ENCODE assay signal across 14 mouse cellular contexts in the genomic region with DNA sequence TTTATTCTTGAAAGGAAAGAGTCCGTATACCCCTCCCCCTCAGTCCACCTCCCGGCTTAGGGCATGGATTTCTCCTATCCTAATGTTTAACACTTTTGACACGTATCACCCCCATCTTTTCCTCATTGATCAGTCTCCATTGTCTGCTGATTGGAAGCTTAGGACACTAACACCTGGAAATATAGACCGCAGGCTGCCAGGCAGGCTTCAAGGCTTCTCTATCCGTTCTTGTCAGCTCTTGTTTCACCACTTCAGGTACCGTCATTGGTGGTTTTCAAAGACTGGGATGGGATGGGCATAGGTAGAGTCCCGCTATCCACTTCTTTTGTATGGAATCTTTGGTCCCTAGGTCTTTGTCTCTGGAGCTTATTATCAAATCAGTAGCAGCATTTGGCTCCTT. TPM values are rescaled to one million over a fixed set of nuclear protein-coding genes. Genes with fewer than 3 reads are reported as not detected.
A peak's percentile ranks its signal among the peaks of the same experiment; 100 is the strongest.
DNase-seq lines count a peak whose midpoint lies in the region; ATAC-seq lines count a peak whose summit lies in the region.
"Had no signal": no experiment of that assay in that cellular context is flagged by ENCODE, and none has a peak within 500 bp of the region (broad histone marks: within the 10 kb centered on the region; RNA-seq: fewer than 3 reads in every experiment).

No protein-coding gene starts in this region.

- no peak for DNase-seq in kidney, postnatal 36 days
- no peak for DNase-seq in ovary, postnatal 36 days (ENCODE audit: low spot score)
- no peak for DNase-seq in adrenal gland, adult 8-10 months
- DNase-seq: adrenal gland, postnatal 14 days; B cell, adult 2 months; cerebellum, postnatal 14 days; gastrocnemius, postnatal 14 days; right cerebral cortex, postnatal 4 days; thymus, postnatal 36 days had no signal

- no peaks in the 10 kb centered on the region for H3K27me3 ChIP-seq in kidney, embryonic 15.5 days
- H3K27me3 ChIP-seq in hindbrain, embryonic 15.5 days: peaks cover 60% of the 10 kb centered on the region
- H3K27me3 ChIP-seq in neural tube, embryonic 14.5 days (ENCODE audit: control insufficient read depth, insufficient read depth, low read length): no peaks in the 10 kb centered on the region

- H3K4me3 ChIP-seq in kidney, embryonic 15.5 days (replicated peaks): peak overlapping the region; percentile 80
- peak overlapping the region; percentile 17 for H3K4me3 ChIP-seq in brown adipose tissue, adult 24 weeks (ENCODE audit: insufficient read depth, low read depth, low read length)
- H3K4me3 ChIP-seq in hindbrain, embryonic 15.5 days: peak overlapping the region; percentile 43
- H3K4me3 ChIP-seq in neural tube, embryonic 14.5 days (ENCODE audit: low read depth, low read length): peak overlapping the region; percentile 95

- H3K4me1 ChIP-seq in kidney, embryonic 15.5 days: peaks cover 99% of the 10 kb centered on the region
- H3K4me1 ChIP-seq in brown adipose tissue, adult 24 weeks (ENCODE audit: control insufficient read depth, insufficient read depth, insufficient read length, low read length): peaks cover 9% of the 10 kb centered on the region
- H3K4me1 ChIP-seq in hindbrain, embryonic 15.5 days (replicated peaks): no peaks in the 10 kb centered on the region
- H3K4me1 ChIP-seq in neural tube, embryonic 14.5 days (ENCODE audit: control insufficient read depth, insufficient read depth, low read length): peaks cover 76% of the 10 kb centered on the region

- peak overlapping the region; percentile 100 for H3K27ac ChIP-seq in kidney, embryonic 15.5 days
- H3K27ac ChIP-seq in brown adipose tissue, adult 24 weeks (replicated peaks; ENCODE audit: low read depth, low read length): no peak overlapping the region
- H3K27ac ChIP-seq in hindbrain, embryonic 15.5 days (replicated peaks): peak overlapping the region; percentile 96
- peak overlapping the region; percentile 100 for H3K27ac ChIP-seq in neural tube, embryonic 14.5 days (ENCODE audit: low read depth, low read length)

- WGBS in kidney, embryonic 15.5 days: 32% methylated on average over 7 of the region's 7 CpGs
- WGBS in hindbrain, embryonic 15.5 days: 5% methylated on average over 7 of the region's 7 CpGs
- 9% methylated on average over 7 of the region's 7 CpGs for WGBS in neural tube, embryonic 14.5 days

- peaks cover 23% of the 10 kb centered on the region for H3K36me3 ChIP-seq in kidney, embryonic 15.5 days
- no peaks in the 10 kb centered on the region for H3K36me3 ChIP-seq in hindbrain, embryonic 15.5 days
- no peaks in the 10 kb centered on the region; the same call in 1 of the 2 replicates for H3K36me3 ChIP-seq in neural tube, embryonic 14.5 days (ENCODE audit: control insufficient read depth, insufficient read depth, low read length)

- H3K9me3 ChIP-seq in kidney, embryonic 15.5 days (replicated peaks): no peaks in the 10 kb centered on the region
- H3K9me3 ChIP-seq in hindbrain, embryonic 15.5 days: no peaks in the 10 kb centered on the region
- no peaks in the 10 kb centered on the region for H3K9me3 ChIP-seq in neural tube, embryonic 14.5 days (ENCODE audit: control insufficient read depth, low read length)

- peak overlapping the region; percentile 55 for H3K9ac ChIP-seq in kidney, embryonic 15.5 days
- peak overlapping the region; percentile 65 for H3K9ac ChIP-seq in hindbrain, embryonic 15.5 days
- peak overlapping the region; percentile 100 for H3K9ac ChIP-seq in neural tube, embryonic 14.5 days (replicated peaks; ENCODE audit: low read depth, low read length)

- H3K4me2 ChIP-seq in kidney, embryonic 15.5 days: peak overlapping the region; percentile 90
- peak overlapping the region; percentile 59 for H3K4me2 ChIP-seq in hindbrain, embryonic 15.5 days
- H3K4me2 ChIP-seq in neural tube, embryonic 14.5 days (ENCODE audit: low read depth, low read length): peak overlapping the region; percentile 100

- no peak for ATAC-seq in kidney, embryonic 15.5 days (replicated peaks; ENCODE audit: low FRiP score)
- no peak for ATAC-seq in hindbrain, embryonic 15.5 days (ENCODE audit: low FRiP score, low read depth)
- ATAC-seq in neural tube, embryonic 14.5 days (ENCODE audit: low read depth): no peak

RNA-seq across cellular contexts. Expression of a gene that starts 4.0 kb away (rescaled TPM):
- 4.4 and 4.5 TPM in 2 replicates for polyA plus RNA-seq in kidney, embryonic 15.5 days (2015; fragmentation: Nextera tagmentation; extraction: Ambion mirVana)
- polyA plus RNA-seq in brown adipose tissue, adult 24 weeks (2012; ENCODE audit: insufficient read depth, insufficient read length, missing spikeins): 1.7 and 2.0 TPM in 2 replicates
- polyA plus RNA-seq in hindbrain, embryonic 15.5 days (2015; fragmentation: Nextera tagmentation; extraction: Ambion mirVana): 12.8 and 13.2 TPM in 2 replicates
- 13.5 and 13.9 TPM in 2 replicates for polyA plus RNA-seq in neural tube, embryonic 14.5 days (2014; fragmentation: Nextera tagmentation; extraction: Ambion mirVana)
- 10 to 100 TPM; 19.4 to 61.4 (median 27.9) TPM for total RNA-seq in adrenal gland, adult 8-10 months (2022)

RNA-seq across cellular contexts. Expression of a gene that starts 9.1 kb away (rescaled TPM):
- 6.4 and 7.1 TPM in 2 replicates for polyA plus RNA-seq in kidney, embryonic 15.5 days (2015; fragmentation: Nextera tagmentation; extraction: Ambion mirVana)
- polyA plus RNA-seq in brown adipose tissue, adult 24 weeks (2012; ENCODE audit: insufficient read depth, insufficient read length, missing spikeins): 6.0 and 6.4 TPM in 2 replicates
- 3.5 and 3.8 TPM in 2 replicates for polyA plus RNA-seq in hindbrain, embryonic 15.5 days (2015; fragmentation: Nextera tagmentation; extraction: Ambion mirVana)
- 3.4 and 4.1 TPM in 2 replicates for polyA plus RNA-seq in neural tube, embryonic 14.5 days (2014; fragmentation: Nextera tagmentation; extraction: Ambion mirVana)
- total RNA-seq in adrenal gland, adult 8-10 months (2022): 10 to 100 TPM; 19.9 to 45.3 (median 27.0) TPM

RNA-seq across cellular contexts. Expression of a gene that starts 23.2 kb away (rescaled TPM):
- 45.7 and 45.9 TPM in 2 replicates for polyA plus RNA-seq in kidney, embryonic 15.5 days (2015; fragmentation: Nextera tagmentation; extraction: Ambion mirVana)
- polyA plus RNA-seq in brown adipose tissue, adult 24 weeks (2012; ENCODE audit: insufficient read depth, insufficient read length, missing spikeins): 3.2 and 3.7 TPM in 2 replicates
- polyA plus RNA-seq in hindbrain, embryonic 15.5 days (2015; fragmentation: Nextera tagmentation; extraction: Ambion mirVana): 26.8 and 32.9 TPM in 2 replicates
- 45.2 and 48.5 TPM in 2 replicates for polyA plus RNA-seq in neural tube, embryonic 14.5 days (2014; fragmentation: Nextera tagmentation; extraction: Ambion mirVana)
- total RNA-seq in adrenal gland, adult 8-10 months (2022): 10 to 100 TPM; 20.8 to 27.5 (median 23.7) TPM

RNA-seq across cellular contexts. Expression of a gene that starts 24.0 kb away (rescaled TPM):
- 18.8 and 20.2 TPM in 2 replicates for polyA plus RNA-seq in kidney, embryonic 15.5 days (2015; fragmentation: Nextera tagmentation; extraction: Ambion mirVana)
- polyA plus RNA-seq in brown adipose tissue, adult 24 weeks (2012; ENCODE audit: insufficient read depth, insufficient read length, missing spikeins): 1.1 and 1.2 TPM in 2 replicates
- 115 and 140 TPM in 2 replicates for polyA plus RNA-seq in hindbrain, embryonic 15.5 days (2015; fragmentation: Nextera tagmentation; extraction: Ambion mirVana)
- polyA plus RNA-seq in neural tube, embryonic 14.5 days (2014; fragmentation: Nextera tagmentation; extraction: Ambion mirVana): 49.1 and 52.4 TPM in 2 replicates
- 10 to 100 TPM; 25.2 to 38.3 (median 26.7) TPM for total RNA-seq in adrenal gland, adult 8-10 months (2022)
- total RNA-seq: megakaryocyte-erythroid progenitor cell, adult 5-6 weeks had no signal

RNA-seq across cellular contexts. Expression of a gene that starts 34.8 kb away (rescaled TPM):
- polyA plus RNA-seq in kidney, embryonic 15.5 days (2015; fragmentation: Nextera tagmentation; extraction: Ambion mirVana): 47.1 and 49.1 TPM in 2 replicates
- polyA plus RNA-seq in brown adipose tissue, adult 24 weeks (2012; ENCODE audit: insufficient read depth, insufficient read length, missing spikeins): 0.91 and 1.9 TPM in 2 replicates
- 52.1 and 66.7 TPM in 2 replicates for polyA plus RNA-seq in hindbrain, embryonic 15.5 days (2015; fragmentation: Nextera tagmentation; extraction: Ambion mirVana)
- polyA plus RNA-seq in neural tube, embryonic 14.5 days (2014; fragmentation: Nextera tagmentation; extraction: Ambion mirVana): 138 and 141 TPM in 2 replicates
- total RNA-seq in adrenal gland, adult 8-10 months (2022): 10 to 100 TPM; 56.4 to 77.8 (median 59.5) TPM
- total RNA-seq: megakaryocyte-erythroid progenitor cell, adult 5-6 weeks had no signal

Comparison
In these comparisons a context has a peak if more than half of its experiments do, and no peak if none do; other contexts are left out.
1. H3K4me3 ChIP-seq: peak in every context shown above with its lines; median percentile 95 in neural tube, embryonic 14.5 days; 80 in kidney, embryonic 15.5 days; 43 in hindbrain, embryonic 15.5 days; 17 in brown adipose tissue, adult 24 weeks.